Mouse (Mus musculus): ENCODE measurements around the gene Arhgap27. TPM values are rescaled to one million over a fixed set of nuclear protein-coding genes. Genes with fewer than 3 reads are reported as not detected.
"Not testable (repeated sequence)": the region's sequence is repeated elsewhere in the genome, so short reads cannot be mapped to it uniquely, and the experiment has no call there.

Gene Arhgap27
- polyA plus RNA-seq, 1 experiment, result 27.6 TPM

- no peak for DNase-seq (ENCODE audit: low read depth)
Measured at GRCm38 (mm10) chr11:103294066-103294465, 69.4 kb downstream of the Arhgap27 start.

- DNase-seq (ENCODE audit: low read depth), result no peak
Measured at GRCm38 (mm10) chr11:103292890-103293287, 70.6 kb downstream of the Arhgap27 start.

GRCm38 (mm10) chr11:103292152-103292889 lies 71.2 kb downstream of the Arhgap27 start:
- no peak for DNase-seq (ENCODE audit: low read depth)

- not testable (repeated sequence) for DNase-seq (ENCODE audit: low read depth)
Measured at GRCm38 (mm10) chr11:103290841-103291240, 72.7 kb downstream of the Arhgap27 start.

- DNase-seq (ENCODE audit: low read depth), result no peak
Measured at GRCm38 (mm10) chr11:103288291-103288963, 75.1 kb downstream of the Arhgap27 start.

- DNase-seq (ENCODE audit: low read depth), result no peak
Measured at GRCm38 (mm10) chr11:103286910-103287309, 76.6 kb downstream of the Arhgap27 start.

GRCm38 (mm10) chr11:103285951-103286350 lies 77.5 kb downstream of the Arhgap27 start:
- no peak for DNase-seq (ENCODE audit: low read depth)

GRCm38 (mm10) chr11:103285276-103285675 lies 78.2 kb downstream of the Arhgap27 start:
- DNase-seq (ENCODE audit: low read depth), result no peak

GRCm38 (mm10) chr11:103281784-103282183 lies 81.7 kb downstream of the Arhgap27 start:
- no peak for DNase-seq (ENCODE audit: low read depth)

Other genes starting within 250 kb of the Arhgap27 start
- 16.3 and 21.3 TPM in 2 replicates for gene Hexim1, start 247.5 kb downstream of the Arhgap27 start, polyA plus RNA-seq (2012; rRNA removed)
- 6.9 and 7.8 TPM in 2 replicates for gene Hexim2, start 231.3 kb downstream of the Arhgap27 start, polyA plus RNA-seq (2012; rRNA removed)
- gene Fmnl1, start 192.6 kb downstream of the Arhgap27 start, polyA plus RNA-seq (2012; rRNA removed), result 6.7 and 10.1 TPM in 2 replicates
- gene 1700023F06Rik, start 155.1 kb downstream of the Arhgap27 start, polyA plus RNA-seq (2012; rRNA removed), result 0.35 and 0.53 TPM in 2 replicates
- gene Spata32, start 145.3 kb downstream of the Arhgap27 start, polyA plus RNA-seq (2012; rRNA removed), result 0.59 and 0.74 TPM in 2 replicates
- 9.7 and 12.1 TPM in 2 replicates for gene Map3k14, start 96.2 kb downstream of the Arhgap27 start, polyA plus RNA-seq (2012; rRNA removed)
- 18.5 and 22.3 TPM in 2 replicates for gene Plekhm1, start 49.0 kb upstream of the Arhgap27 start, polyA plus RNA-seq (2012; rRNA removed)
- 0.04 and 0.06 TPM in 2 replicates for gene Lrrc37a, start 140.9 kb upstream of the Arhgap27 start, polyA plus RNA-seq (2012; rRNA removed)

All from gonadal fat pad, adult 2 months (tissue).